Mouse (Mus musculus) heart, adult 2 months (tissue): ENCODE measurements around the gene Snrpg. TPM values are rescaled to one million over a fixed set of nuclear protein-coding genes. Genes with fewer than 3 reads are reported as not detected.

Experiments used
- DNase-seq, 2 experiments: peaks; one replicate each; pipeline ENCODE4 v3.0.0; 2021
- H3K27ac ChIP-seq: fragments of 200-600 bp; 2 replicates; pipeline ENCODE4 v1.8.1; 2022
- H3K27me3 ChIP-seq: fragments of 200-500 bp; 2 replicates; pipeline ENCODE4 v1.6.1; 2012; ENCODE audit warnings: mild to moderate bottlenecking, low read length, inconsistent platforms, mixed read lengths; ENCODE audit not compliant: control insufficient read depth, insufficient read depth
- H3K36me3 ChIP-seq: fragments of 200-500 bp; 2 replicates; pipeline ENCODE4 v1.6.1; 2012; ENCODE audit warnings: low read length, inconsistent platforms; ENCODE audit not compliant: control insufficient read depth, insufficient read depth
- H3K4me1 ChIP-seq: fragments of 200-500 bp; 2 replicates; pipeline ENCODE4 v1.6.1; 2011; ENCODE audit warnings: low read length; ENCODE audit not compliant: control insufficient read depth, insufficient read depth
- H3K4me3 ChIP-seq: fragments of 200-600 bp; 2 replicates; pipeline ENCODE4 v1.8.1; 2022
- H3K79me2 ChIP-seq: fragments of 200-500 bp; replicated peaks from 2 replicates; pipeline ENCODE4 v1.6.1; 2012; ENCODE audit warnings: mild to moderate bottlenecking, inconsistent platforms, low read length, moderate library complexity, mixed read lengths; ENCODE audit not compliant: control insufficient read depth, insufficient read depth
- H3K9ac ChIP-seq: fragments of 200-500 bp; 2 replicates; pipeline ENCODE4 v1.6.1; 2012; ENCODE audit warnings: low read depth, mild to moderate bottlenecking, control low read depth, inconsistent platforms, low read length, mixed read lengths
- CTCF ChIP-seq: fragments of 200-600 bp; IDR thresholded peaks from 2 replicates; pipeline ENCODE4 v1.8.1; 2022; ENCODE audit warnings: antibody characterized with exemption, mild to moderate bottlenecking, moderate library complexity
- EP300 ChIP-seq: fragments of 200-500 bp; IDR thresholded peaks from 2 replicates; pipeline ENCODE4 v1.6.1; 2011; ENCODE audit warnings: low read depth, low read length, control low read depth; ENCODE audit not compliant: insufficient read depth
- POLR2A ChIP-seq: fragments of 200-500 bp; IDR thresholded peaks from 2 replicates; pipeline ENCODE4 v1.6.1; 2011; ENCODE audit warnings: mild to moderate bottlenecking, low read depth, low read length, control low read depth; ENCODE audit not compliant: insufficient read depth
- WGBS: fragments of 180-500 bp; shearing (Covaris S2); methylation state at CpG from one replicate; pipeline ENCODE4 v1.1.7; 2018; 5-methylcytosine and 5-hydroxymethylcytosine counted together
- intact Hi-C: fragments of 180-260 bp; cut with DNase I; formaldehyde crosslinking; loops from one replicate; pipeline ENCODE4 v1.15.1; 2025
- polyA plus RNA-seq: library from polyadenylated mRNA; depleted of rRNA; stranded (reverse); fragments of >200 nt; gene quantifications from 2 replicates; pipeline ENCODE4 v1.2.3, GENCODE M21; 2012
- total RNA-seq, 2 experiments: library from RNA; stranded (reverse); gene quantifications; 2 replicates each; pipeline ENCODE4 v1.2.3; 2021

Gene Snrpg
- total and polyA plus RNA-seq, 3 experiments = 22.7 to 42.0 (median 41.9) TPM

DNA sequence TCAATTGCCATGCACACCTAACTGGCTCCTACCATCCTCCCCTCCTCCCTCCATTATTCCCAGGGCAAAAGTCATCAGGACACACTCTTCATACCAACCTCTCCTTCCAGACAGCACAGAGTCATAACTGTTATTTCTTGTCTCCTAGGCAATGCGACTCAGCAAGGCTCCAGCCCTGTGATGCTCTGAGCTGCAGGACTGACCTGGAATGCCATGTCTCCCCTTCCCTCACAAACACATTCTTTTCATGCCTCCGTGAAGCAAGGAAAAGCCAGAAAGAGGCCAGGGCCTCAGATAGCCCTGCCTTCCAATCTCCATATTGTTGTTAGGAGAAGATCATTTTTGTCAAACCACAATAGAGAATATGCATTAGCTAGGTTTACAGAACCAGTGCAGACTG lies 25.0 kb upstream of the Snrpg start:
- DNase-seq = no peak
- H3K4me3 ChIP-seq = no peak overlapping the region
- 39% methylated on average over 2 of the region's 2 CpGs for WGBS
- H3K27me3 ChIP-seq = no peaks in the 10 kb centered on the region
- H3K36me3 ChIP-seq = no peaks in the 10 kb centered on the region
- H3K9ac ChIP-seq = no peak overlapping the region
- no peaks in the 10 kb centered on the region for H3K79me2 ChIP-seq
- H3K4me1 ChIP-seq = no peaks in the 10 kb centered on the region
- TF ChIP-seq EP300 (no peak), CTCF (no peak), POLR2A (no peak)
- no peak overlapping the region for H3K27ac ChIP-seq
- intact Hi-C loops = no loop called here

- H3K4me3 ChIP-seq = no peak overlapping the region
- TF ChIP-seq POLR2A (no peak), CTCF (peak; percentile 58), EP300 (no peak)
- H3K4me1 ChIP-seq = no peaks in the 10 kb centered on the region
- no peak for DNase-seq
- no peak overlapping the region for H3K9ac ChIP-seq
- H3K27ac ChIP-seq = no peak overlapping the region
- 32% methylated on average over 7 of the region's 7 CpGs for WGBS
- no peaks in the 10 kb centered on the region for H3K79me2 ChIP-seq
- intact Hi-C loops = no loop called here
- no peaks in the 10 kb centered on the region for H3K27me3 ChIP-seq
- H3K36me3 ChIP-seq = no peaks in the 10 kb centered on the region
Measured at GRCm38 (mm10) chr6:86349257-86349656, 21.8 kb upstream of the Snrpg start.

DNA sequence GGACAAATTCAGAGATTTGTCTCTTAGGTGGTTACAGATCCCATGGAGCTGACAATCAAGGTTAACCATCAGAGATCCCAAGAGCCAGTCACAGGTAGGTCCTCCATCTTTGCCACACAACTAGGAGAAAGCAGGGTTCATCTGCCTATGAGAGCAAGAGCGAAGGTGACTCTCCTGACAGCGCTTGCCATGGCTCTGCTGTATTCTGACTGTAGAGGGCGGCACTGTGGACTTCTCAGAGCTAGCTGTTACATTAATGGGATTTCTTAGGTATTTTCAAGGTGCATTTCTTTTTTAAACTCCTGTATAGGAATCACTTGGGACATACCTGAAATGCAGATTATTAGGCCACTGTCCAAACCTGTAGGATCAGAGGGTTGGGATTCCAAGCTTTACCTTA lies 16.2 kb upstream of the Snrpg start:
- no peak overlapping the region for H3K27ac ChIP-seq
- no peaks in the 10 kb centered on the region for H3K36me3 ChIP-seq
- no peaks in the 10 kb centered on the region for H3K27me3 ChIP-seq
- WGBS = 76% methylated on average over 3 of the region's 3 CpGs
- no peak overlapping the region for H3K4me3 ChIP-seq
- no peak overlapping the region for H3K9ac ChIP-seq
- DNase-seq = no peak
- H3K79me2 ChIP-seq = no peaks in the 10 kb centered on the region
- no peak for TF ChIP-seq POLR2A
- no peak for TF ChIP-seq EP300
- no peak for TF ChIP-seq CTCF
- H3K4me1 ChIP-seq = no peaks in the 10 kb centered on the region
- intact Hi-C loops = no loop called here

GRCm38 (mm10) chr6:86356956-86357355 lies 14.1 kb upstream of the Snrpg start:
- Histone ChIP-seq H3K79me2 (no peaks in the 10 kb centered on the region), H3K4me3 (no peak overlapping the region), H3K27ac (no peak overlapping the region), H3K9ac (no peak overlapping the region), H3K27me3 (no peaks in the 10 kb centered on the region), H3K36me3 (no peaks in the 10 kb centered on the region), H3K4me1 (no peaks in the 10 kb centered on the region)
- TF ChIP-seq EP300 = no peak
- TF ChIP-seq POLR2A = no peak
- no peak for TF ChIP-seq CTCF
- WGBS = 57% methylated on average over 9 of the region's 9 CpGs
- intact Hi-C loops = no loop called here
- no peak for DNase-seq

DNA sequence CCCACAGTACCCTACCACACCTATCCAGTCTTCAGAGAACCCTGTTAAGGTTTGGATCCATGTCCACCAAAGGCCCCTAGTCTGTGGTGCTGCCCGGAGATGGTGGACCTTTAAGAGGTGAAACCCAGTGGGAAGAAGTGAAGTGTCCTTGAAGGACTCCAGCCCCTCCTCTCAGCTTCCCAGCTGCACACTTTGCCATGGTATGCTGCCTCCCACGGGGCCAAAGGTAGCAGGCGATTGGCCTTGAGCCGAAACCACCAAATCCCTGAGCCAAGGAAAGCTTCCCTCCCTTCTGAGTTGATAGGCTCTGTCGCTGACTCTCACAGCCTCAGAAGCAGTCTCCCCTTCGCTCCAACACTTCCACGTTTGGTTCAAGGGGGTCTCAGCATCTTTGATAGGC lies 10.4 kb upstream of the Snrpg start:
- Histone ChIP-seq H3K79me2 (no peaks in the 10 kb centered on the region), H3K27me3 (no peaks in the 10 kb centered on the region), H3K36me3 (no peaks in the 10 kb centered on the region), H3K4me1 (no peaks in the 10 kb centered on the region), H3K27ac (no peak overlapping the region), H3K9ac (no peak overlapping the region), H3K4me3 (no peak overlapping the region)
- WGBS = 52% methylated on average over 7 of the region's 7 CpGs
- DNase-seq = no peak
- no peak for TF ChIP-seq CTCF
- TF ChIP-seq EP300 = no peak
- TF ChIP-seq POLR2A = no peak
- intact Hi-C loops = loop anchor here (5.0 kb wide), 1 partner anchor 338 kb away; no protein-coding TSS in a partner anchor

- H3K4me1 ChIP-seq = no peaks in the 10 kb centered on the region
- H3K36me3 ChIP-seq = no peaks in the 10 kb centered on the region
- H3K79me2 ChIP-seq = no peaks in the 10 kb centered on the region
- intact Hi-C loops = loop anchor here (5.0 kb wide), 1 partner anchor 339 kb away; no protein-coding TSS in a partner anchor
- 83% methylated on average over 7 of the region's 7 CpGs for WGBS
- H3K27me3 ChIP-seq = no peaks in the 10 kb centered on the region
- no peak for DNase-seq
- H3K9ac ChIP-seq = no peak overlapping the region
- TF ChIP-seq POLR2A (no peak), CTCF (0 out of 2 replicates have a peak, but pooled peaks have one; percentile 1)
- no peak overlapping the region for H3K27ac ChIP-seq
- H3K4me3 ChIP-seq = no peak overlapping the region
Measured at GRCm38 (mm10) chr6:86361373-86361772, 9.7 kb upstream of the Snrpg start.
